Mouse (Mus musculus) MEL (cell line): ENCODE results near the gene Ccdc107. TPM values are rescaled to one million over a fixed set of nuclear protein-coding genes. Genes with fewer than 3 reads are reported as not detected.
A peak's percentile ranks its signal among the peaks of the same experiment; 100 is the strongest.

Source experiments
- DNase-seq: peaks from one replicate; pipeline ENCODE4 v3.0.0; 2011; ENCODE audit warnings: low read depth, low spot score
- H3K27ac ChIP-seq: 2 replicates; pipeline ENCODE4 v1.5.1; 2012; ENCODE audit warnings: low read depth, mild to moderate bottlenecking, control low read depth, low read length, moderate library complexity; ENCODE audit not compliant: control insufficient read depth
- H3K27me3 ChIP-seq, 2 experiments: fragments of 150-350 bp in 1 of 2; sonication (generic) in 1 of 2; 2 replicates each; pipeline ENCODE4 v1.6.1; 2012; ENCODE audit warnings: low read length in 2 of 2, mild to moderate bottlenecking in 2 of 2, improper control_type of control experiment in 1 of 2, moderate library complexity in 1 of 2; ENCODE audit not compliant: insufficient read depth in 2 of 2, control insufficient read depth in 1 of 2
- H3K36me3 ChIP-seq, 2 experiments: 2 replicates each; pipeline ENCODE4 v1.6.1; 2012 to 2014; ENCODE audit warnings: low read length in 2 of 2, improper control_type of control experiment in 1 of 2, inconsistent platforms in 1 of 2, mild to moderate bottlenecking in 1 of 2; ENCODE audit not compliant: insufficient read depth in 2 of 2, control insufficient read depth in 1 of 2
- H3K4me1 ChIP-seq, 2 experiments: fragments of 150-350 bp in 1 of 2; sonication (generic) in 1 of 2; 2 replicates each; pipeline ENCODE4 v1.6.1; 2012; ENCODE audit warnings: low read length in 2 of 2, improper control_type of control experiment in 1 of 2, mild to moderate bottlenecking in 1 of 2; ENCODE audit not compliant: insufficient read depth in 2 of 2, control insufficient read depth in 1 of 2
- H3K4me3 ChIP-seq, 2 experiments: fragments of 150-350 bp in 1 of 2; sonication (generic) in 1 of 2; 2 replicates each; pipeline ENCODE4 v1.5.1; 2012; ENCODE audit warnings: low read depth in 2 of 2, low read length in 2 of 2, mild to moderate bottlenecking in 2 of 2, moderate library complexity in 2 of 2, control low read depth in 1 of 2, improper control_type of control experiment in 1 of 2; ENCODE audit not compliant: control insufficient read depth in 1 of 2, insufficient read depth in 1 of 2
- H3K79me2 ChIP-seq: 2 replicates; pipeline ENCODE4 v1.6.1; 2012; ENCODE audit warnings: mild to moderate bottlenecking, low read length, moderate library complexity; ENCODE audit not compliant: control insufficient read depth, poor library complexity, insufficient read depth
- H3K9ac ChIP-seq: 2 replicates; pipeline ENCODE4 v1.6.1; 2012; ENCODE audit warnings: low read depth, mild to moderate bottlenecking, control low read depth, low read length, moderate library complexity; ENCODE audit not compliant: control insufficient read depth, poor library complexity, severe bottlenecking
- H3K9me3 ChIP-seq: fragments of 150-350 bp; sonication (generic); replicated peaks from 2 replicates; pipeline ENCODE4 v1.6.1; 2012; ENCODE audit warnings: mild to moderate bottlenecking, low read length, improper control_type of control experiment, moderate library complexity; ENCODE audit not compliant: insufficient read depth
- BHLHE40 ChIP-seq: IDR thresholded peaks from 2 replicates; pipeline ENCODE4 v1.6.1; 2012; ENCODE audit warnings: low read depth, mild to moderate bottlenecking, inconsistent platforms, low read length, improper control_type of control experiment, borderline replicate concordance
- CHD2 ChIP-seq: IDR thresholded peaks from 2 replicates; pipeline ENCODE4 v1.6.1; 2011; ENCODE audit warnings: low read length, improper control_type of control experiment
- EP300 ChIP-seq, 2 experiments: IDR thresholded peaks; 2 replicates each; pipeline ENCODE4 v1.6.1; 2011; ENCODE audit warnings: improper control_type of control experiment in 2 of 2, low read length in 2 of 2, low read depth in 1 of 2, mild to moderate bottlenecking in 1 of 2
- ETS1 ChIP-seq: IDR thresholded peaks from 2 replicates; pipeline ENCODE4 v1.6.1; 2012; ENCODE audit warnings: low read depth, mild to moderate bottlenecking, inconsistent platforms, low read length, improper control_type of control experiment, moderate library complexity
- HCFC1 ChIP-seq: IDR thresholded peaks from 2 replicates; pipeline ENCODE4 v1.6.1; 2012; ENCODE audit warnings: low read depth, mild to moderate bottlenecking, inconsistent platforms, low read length, improper control_type of control experiment, moderate library complexity
- JUND ChIP-seq: IDR thresholded peaks from 2 replicates; pipeline ENCODE4 v1.6.1; 2011; ENCODE audit warnings: low read depth, mild to moderate bottlenecking, improper control_type of control experiment, low read length
- KAT2A ChIP-seq: conservative IDR thresholded peaks from 2 replicates; pipeline ENCODE4 v1.6.1; 2012; ENCODE audit warnings: low read depth, low read length, improper control_type of control experiment, inconsistent platforms
- MAFK ChIP-seq: IDR thresholded peaks from 2 replicates; pipeline ENCODE4 v1.6.1; 2011; ENCODE audit warnings: low read depth, mild to moderate bottlenecking, low read length, improper control_type of control experiment, borderline replicate concordance
- MAX ChIP-seq: IDR thresholded peaks from 2 replicates; pipeline ENCODE4 v1.6.1; 2011; ENCODE audit warnings: low read length, improper control_type of control experiment
- MAZ ChIP-seq: IDR thresholded peaks from 2 replicates; pipeline ENCODE4 v1.6.1; 2012; ENCODE audit warnings: low read depth, mild to moderate bottlenecking, inconsistent platforms, low read length, improper control_type of control experiment
- MEF2A ChIP-seq: IDR thresholded peaks from 2 replicates; pipeline ENCODE4 v1.6.1; 2014; ENCODE audit warnings: low read depth, mild to moderate bottlenecking, inconsistent platforms, low read length, improper control_type of control experiment; ENCODE audit not compliant: poor library complexity, insufficient replicate concordance, severe bottlenecking; ENCODE audit errors: extremely low read depth
- MXI1 ChIP-seq: IDR thresholded peaks from 2 replicates; pipeline ENCODE4 v1.6.1; 2011; ENCODE audit warnings: mild to moderate bottlenecking, low read depth, low read length, improper control_type of control experiment
- MYB ChIP-seq: IDR thresholded peaks from 2 replicates; pipeline ENCODE4 v1.6.1; 2011; ENCODE audit warnings: mild to moderate bottlenecking, low read depth, low read length, improper control_type of control experiment
- MYC ChIP-seq: IDR thresholded peaks from 2 replicates; pipeline ENCODE4 v1.6.1; 2011; ENCODE audit warnings: low read depth, mild to moderate bottlenecking, low read length, improper control_type of control experiment, moderate library complexity
- NELFE ChIP-seq: IDR thresholded peaks from 2 replicates; pipeline ENCODE4 v1.6.1; 2011; ENCODE audit warnings: low read depth, low read length, improper control_type of control experiment
- NRF1 ChIP-seq: IDR thresholded peaks from 2 replicates; pipeline ENCODE4 v1.6.1; 2014; ENCODE audit warnings: low read depth, mild to moderate bottlenecking, inconsistent platforms, low read length, improper control_type of control experiment, moderate library complexity; ENCODE audit not compliant: poor library complexity, insufficient read depth, severe bottlenecking
- POLR2A ChIP-seq, 2 experiments: IDR thresholded peaks; 2 replicates each; pipeline ENCODE4 v1.6.1; 2011 to 2012; ENCODE audit warnings: low read length in 2 of 2, mild to moderate bottlenecking in 2 of 2, control low read depth in 1 of 2, improper control_type of control experiment in 1 of 2, low read depth in 1 of 2, moderate library complexity in 1 of 2; ENCODE audit not compliant: control insufficient read depth in 1 of 2, insufficient read depth in 1 of 2, poor library complexity in 1 of 2
- POLR2AphosphoS2 ChIP-seq: IDR thresholded peaks from 2 replicates; pipeline ENCODE4 v1.6.1; 2011; ENCODE audit warnings: low read length, improper control_type of control experiment
- POLR2AphosphoS5 ChIP-seq: IDR thresholded peaks from 2 replicates; pipeline ENCODE4 v1.6.1; 2012; ENCODE audit warnings: low read depth, borderline replicate concordance, mild to moderate bottlenecking, inconsistent platforms, low read length, moderate library complexity, mixed read lengths
- RAD21 ChIP-seq: IDR thresholded peaks from 2 replicates; pipeline ENCODE4 v1.6.1; 2011; ENCODE audit warnings: mild to moderate bottlenecking, low read depth, low read length, improper control_type of control experiment
- RCOR1 ChIP-seq: IDR thresholded peaks from 2 replicates; pipeline ENCODE4 v1.6.1; 2012; ENCODE audit warnings: low read depth, mild to moderate bottlenecking, inconsistent platforms, low read length, improper control_type of control experiment
- SIN3A ChIP-seq: IDR thresholded peaks from 2 replicates; pipeline ENCODE4 v1.6.1; 2012; ENCODE audit warnings: low read length, improper control_type of control experiment, inconsistent platforms
- TAL1 ChIP-seq: IDR thresholded peaks from 2 replicates; pipeline ENCODE4 v1.6.1; 2012; ENCODE audit warnings: mild to moderate bottlenecking, inconsistent platforms, low read length, moderate library complexity, mixed read lengths
- TCF12 ChIP-seq: IDR thresholded peaks from 2 replicates; pipeline ENCODE4 v1.6.1; 2014; ENCODE audit warnings: low read depth, mild to moderate bottlenecking, inconsistent platforms, low read length, improper control_type of control experiment, moderate library complexity
- UBTF ChIP-seq: IDR thresholded peaks from 2 replicates; pipeline ENCODE4 v1.6.1; 2012; ENCODE audit warnings: low read depth, mild to moderate bottlenecking, inconsistent platforms, low read length, improper control_type of control experiment, moderate library complexity, borderline replicate concordance; ENCODE audit not compliant: insufficient read depth
- ZC3H11A ChIP-seq: IDR thresholded peaks from 2 replicates; pipeline ENCODE4 v1.6.1; 2012; ENCODE audit warnings: low read depth, mild to moderate bottlenecking, inconsistent platforms, low read length, improper control_type of control experiment
- ZKSCAN1 ChIP-seq: IDR thresholded peaks from 2 replicates; pipeline ENCODE4 v1.6.1; 2012; ENCODE audit warnings: low read depth, mild to moderate bottlenecking, inconsistent platforms, low read length, improper control_type of control experiment, moderate library complexity
- ZMIZ1 ChIP-seq: IDR thresholded peaks from 2 replicates; pipeline ENCODE4 v1.6.1; 2012; ENCODE audit warnings: low read depth, mild to moderate bottlenecking, inconsistent platforms, low read length, improper control_type of control experiment, moderate library complexity
- ZNF384 ChIP-seq: IDR thresholded peaks from 2 replicates; pipeline ENCODE4 v1.6.1; 2012; ENCODE audit warnings: low read depth, mild to moderate bottlenecking, inconsistent platforms, low read length, improper control_type of control experiment
- polyA plus RNA-seq, 2 experiments: library from polyadenylated mRNA; stranded (reverse) in 1 of 2; unstranded in 1 of 2; fragments of >175 nt in 1 of 2; fragments of >200 nt in 1 of 2; gene quantifications; 2 replicates each; pipeline versions ENCODE4 v1.2.1 to v1.2.4; 2012; ENCODE audit warnings: low replicate concordance in 2 of 2, low read depth in 1 of 2; ENCODE audit not compliant: insufficient read length in 2 of 2, insufficient read depth in 1 of 2, missing spikeins in 1 of 2
- total RNA-seq: library from RNA; depleted of rRNA; stranded (reverse); fragments of 300-350 nt; gene quantifications from 2 replicates; pipeline ENCODE4 v1.2.3, GENCODE M21; 2012

Ccdc107 gene
- total and polyA plus RNA-seq, 3 experiments = 44.3 to 56.7 TPM; not detected in 1

DNA sequence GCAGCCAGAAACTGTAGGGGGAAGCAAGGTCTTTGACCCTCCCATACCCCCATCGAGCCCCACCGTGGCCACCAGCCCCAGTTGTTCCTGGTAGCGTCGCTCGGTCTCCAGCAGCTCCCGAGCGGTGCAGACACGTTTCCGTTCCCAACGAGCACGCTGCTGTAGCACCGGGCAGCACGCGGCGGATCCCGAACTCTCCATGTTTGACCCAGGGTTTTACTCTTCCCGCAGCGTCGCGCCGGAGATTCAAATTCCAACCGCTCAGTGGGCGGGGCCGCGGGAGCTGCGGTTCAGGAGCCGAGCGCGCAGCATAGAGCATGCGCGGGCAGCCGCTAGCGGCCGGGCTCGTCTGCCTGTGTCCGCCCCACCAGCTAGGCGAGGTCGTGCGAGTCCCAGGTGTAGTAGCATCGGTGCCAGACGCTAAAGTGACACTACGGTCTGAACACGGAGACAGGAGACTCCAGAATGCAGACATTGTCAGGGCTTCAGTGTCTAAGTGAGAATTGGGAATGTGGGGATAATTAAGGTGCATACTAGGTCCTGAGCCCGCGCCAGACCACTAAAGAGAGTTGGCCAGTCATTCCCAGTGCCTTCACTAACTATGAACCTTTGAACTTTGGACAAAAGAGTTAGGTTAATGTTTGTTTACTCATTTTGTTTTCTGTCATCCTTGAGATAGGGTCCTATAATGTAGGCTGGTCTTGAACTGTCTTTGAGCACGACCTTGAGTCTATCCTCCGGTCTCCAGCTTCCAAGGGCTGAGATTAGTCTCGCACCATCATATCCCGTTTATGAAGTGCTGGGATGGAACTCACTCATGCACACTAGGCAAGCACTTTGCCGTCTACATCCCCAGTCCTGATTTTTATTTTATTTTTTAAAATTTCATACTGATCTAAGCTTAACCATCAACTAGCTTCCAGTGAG is 7.0 kb downstream of the Ccdc107 start, which contains the start of gene Arhgef39:
TSS of gene Arhgef39 (minus strand) at position 289 of the 927 bp plus-strand sequence.
- H3K27me3 ChIP-seq = no peaks in the 10 kb centered on the region
- peak within 1 kb of the TSS; percentile 74 for H3K27ac ChIP-seq
- peaks cover 8% of the 10 kb centered on the region for H3K79me2 ChIP-seq
- H3K9me3 ChIP-seq = no peaks in the 10 kb centered on the region
- TF ChIP-seq ZNF384 = no peak
- TF ChIP-seq NELFE = peak; percentile 80
- 0 out of 2 replicates have a peak, but pooled peaks have one; percentile 17 for TF ChIP-seq TCF12
- peak; percentile 38; the same call in 1 of the 2 replicates for TF ChIP-seq MYB
- TF ChIP-seq UBTF = no peak
- no peak for TF ChIP-seq RAD21
- TF ChIP-seq MAX = peak; percentile 56; the same call in 1 of the 2 replicates
- no peak for TF ChIP-seq JUND
- peak; percentile 47 for TF ChIP-seq HCFC1
- TF ChIP-seq POLR2A (IDR thresholded peaks at IDR 0.05; ENCODE audit: control insufficient read depth in 1 of 2, insufficient read depth in 1 of 2, low read depth in 1 of 2, low read length in 2 of 2, poor library complexity in 1 of 2) = peak; percentile 52 to 79; a peak in 3 of 4 replicates
- peak; percentile 85 for TF ChIP-seq ZMIZ1
- TF ChIP-seq KAT2A = no peak
- TF ChIP-seq EP300 (IDR thresholded peaks at IDR 0.05; ENCODE audit: low read depth in 1 of 2, low read length in 2 of 2) = no peak
- no peak for TF ChIP-seq CHD2
- TF ChIP-seq MAZ = no peak
- TF ChIP-seq MEF2A = no peak
- TF ChIP-seq BHLHE40 = no peak
- TF ChIP-seq ZC3H11A = no peak
- no peak; the same call in 1 of the 2 replicates for TF ChIP-seq SIN3A
- TF ChIP-seq POLR2AphosphoS5 = no peak
- no peak for TF ChIP-seq ZKSCAN1
- peak; percentile 54; the same call in 1 of the 2 replicates for TF ChIP-seq POLR2AphosphoS2
- peak; percentile 69; the same call in 1 of the 2 replicates for TF ChIP-seq MYC
- peak; percentile 95 for TF ChIP-seq NRF1
- no peak for TF ChIP-seq TAL1
- TF ChIP-seq RCOR1 = peak; percentile 13; the same call in 1 of the 2 replicates
- no peak for TF ChIP-seq MAFK
- no peak for TF ChIP-seq ETS1
- TF ChIP-seq MXI1 = peak; percentile 78
- peaks cover 0 to 13% of the 10 kb centered on the region in 2 experiments; a peak in 2 of 4 replicates for H3K36me3 ChIP-seq
- H3K4me1 ChIP-seq = peaks cover 10 to 28% of the 10 kb centered on the region in 2 experiments
- DNase-seq = peak; percentile 92
- peak within 1 kb of the TSS; percentile 88 to 94 for H3K4me3 ChIP-seq
- peak within 1 kb of the TSS; percentile 93 for H3K9ac ChIP-seq
